Mouse (Mus musculus) urinary bladder, adult 18-20 months (tissue): ENCODE results near the gene R3hdm2.

Experiments used
- DNase-seq, 2 experiments: peaks; one replicate each; pipeline ENCODE4 v3.0.0; 2022; ENCODE audit warnings: low spot score in 2 of 2, mixed read lengths in 2 of 2

Gene R3hdm2

GRCm38 (mm10) chr10:127542084-127542483, 162.0 kb downstream of the R3hdm2 start:
- DNase-seq = no peak

- no peak for DNase-seq
These were observed 162.6 kb downstream of the R3hdm2 start for GRCm38 (mm10) chr10:127542720-127543119.

DNA sequence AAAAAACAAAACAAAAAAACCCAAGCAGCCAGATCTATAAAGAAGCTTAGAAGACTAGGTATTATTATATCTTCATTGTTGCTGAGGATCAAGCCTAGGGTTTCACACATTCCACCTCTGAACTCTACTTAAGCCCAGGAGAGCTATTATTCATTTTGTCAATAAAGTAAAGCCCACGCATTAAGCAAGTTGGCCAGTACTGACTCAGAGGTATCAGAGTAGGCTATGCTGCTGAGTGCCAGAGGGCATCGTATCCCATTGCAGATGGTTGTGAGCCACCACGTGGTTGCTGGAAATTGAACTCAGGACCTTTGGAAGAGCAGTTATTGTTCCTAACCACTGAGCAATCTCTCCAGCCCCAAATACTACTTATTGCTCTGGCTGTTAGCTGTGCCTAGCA, 163.8 kb downstream of the R3hdm2 start:
- no peak for DNase-seq

DNA sequence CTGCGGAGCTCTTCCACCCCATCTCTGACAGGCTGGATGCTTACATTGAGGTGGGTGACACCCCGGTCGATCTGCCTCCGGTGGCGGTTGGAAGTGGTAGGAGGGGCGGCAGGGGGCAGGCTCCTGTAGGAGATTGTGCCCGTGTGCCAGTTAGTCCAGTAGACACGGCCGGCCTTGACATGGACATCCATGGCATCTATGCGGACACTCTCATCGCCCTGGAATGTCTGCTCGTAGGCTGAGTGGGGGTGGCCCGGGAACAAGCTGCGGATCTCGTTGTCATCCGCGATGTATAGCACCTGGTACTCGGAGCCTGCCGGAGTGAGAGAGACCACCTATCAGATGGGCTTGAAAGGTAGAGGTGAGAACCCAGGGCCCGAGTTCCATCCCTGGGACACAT, 164.2 kb downstream of the R3hdm2 start:
- no peak for DNase-seq

GRCm38 (mm10) chr10:127546505-127546904, 166.4 kb downstream of the R3hdm2 start:
- DNase-seq = no peak

DNA sequence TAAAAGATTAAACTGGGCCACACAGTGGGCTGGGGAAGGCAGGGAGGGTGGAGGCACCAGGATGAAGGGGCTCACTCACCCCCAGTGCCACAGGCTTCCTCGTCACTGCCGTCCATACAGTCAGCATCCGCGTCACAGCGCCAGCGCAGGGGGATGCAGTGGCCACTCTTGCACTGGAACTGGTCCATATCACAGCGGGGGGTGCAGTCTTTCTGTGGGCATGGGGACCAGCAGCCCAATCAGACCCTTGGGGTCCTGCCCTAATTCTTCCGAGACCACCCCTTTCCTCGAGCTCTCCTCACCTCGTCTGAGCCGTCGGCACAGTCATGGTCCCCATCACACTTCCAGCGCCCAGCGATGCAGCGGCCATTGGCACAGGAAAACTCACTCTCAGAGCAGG, 168.1 kb downstream of the R3hdm2 start:
- no peak for DNase-seq
